Mouse (Mus musculus) limb, embryonic 15.5 days (tissue): ENCODE data around the gene Adam22. TPM values are rescaled to one million over a fixed set of nuclear protein-coding genes. Genes with fewer than 3 reads are reported as not detected.
"Not testable (repeated sequence)": the region's sequence is repeated elsewhere in the genome, so short reads cannot be mapped to it uniquely, and the experiment has no call there.

ENCODE experiments used
- ATAC-seq: fragments of 200-750 bp; cut with Nextera tagmentation; 2 replicates; pipeline ENCODE4 v1.8.0; 2017; ENCODE audit warnings: low read depth, moderate TSS enrichment; ENCODE audit not compliant: insufficient number of reproducible peaks, low FRiP score, low TSS enrichment
- H3K27ac ChIP-seq: fragments of 300-500 bp; sonication (generic); 2 replicates; pipeline ENCODE4 v1.5.1; 2015; ENCODE audit warnings: moderate library complexity, mild to moderate bottlenecking, inconsistent platforms
- H3K27me3 ChIP-seq: fragments of 300-500 bp; sonication (generic); 2 replicates; pipeline ENCODE4 v1.6.1; 2015; ENCODE audit warnings: inconsistent platforms
- H3K36me3 ChIP-seq: fragments of 300-500 bp; sonication (generic); 2 replicates; pipeline ENCODE4 v1.6.1; 2015; ENCODE audit warnings: inconsistent platforms
- H3K4me1 ChIP-seq: fragments of 300-500 bp; sonication (generic); 2 replicates; pipeline ENCODE4 v1.6.1; 2015; ENCODE audit warnings: inconsistent platforms
- H3K4me2 ChIP-seq: fragments of 300-500 bp; sonication (generic); 2 replicates; pipeline ENCODE4 v1.6.1; 2015; ENCODE audit warnings: mild to moderate bottlenecking, inconsistent platforms
- H3K4me3 ChIP-seq: fragments of 300-500 bp; sonication (generic); 2 replicates; pipeline ENCODE4 v1.5.1; 2015; ENCODE audit warnings: mild to moderate bottlenecking, inconsistent platforms
- H3K9ac ChIP-seq: fragments of 300-500 bp; sonication (generic); 2 replicates; pipeline ENCODE4 v1.6.1; 2015; ENCODE audit warnings: inconsistent platforms
- H3K9me3 ChIP-seq: fragments of 300-500 bp; sonication (generic); 2 replicates; pipeline ENCODE4 v1.6.1; 2016; ENCODE audit warnings: inconsistent platforms
- WGBS: fragments of 180-500 bp; shearing (Covaris S2); methylation state at CpG from one replicate; pipeline ENCODE4 v1.1.7; 2015; 5-methylcytosine and 5-hydroxymethylcytosine counted together
- polyA plus RNA-seq: library from polyadenylated mRNA; unstranded; fragments of >200 nt; fragmentation: Nextera tagmentation; extraction: Ambion mirVana; gene quantifications from 2 replicates; pipeline ENCODE4 v1.2.1, GENCODE M21; 2015

Adam22 gene
- polyA plus RNA-seq, 1 experiment from 2014 or later = 13.1 TPM

DNA sequence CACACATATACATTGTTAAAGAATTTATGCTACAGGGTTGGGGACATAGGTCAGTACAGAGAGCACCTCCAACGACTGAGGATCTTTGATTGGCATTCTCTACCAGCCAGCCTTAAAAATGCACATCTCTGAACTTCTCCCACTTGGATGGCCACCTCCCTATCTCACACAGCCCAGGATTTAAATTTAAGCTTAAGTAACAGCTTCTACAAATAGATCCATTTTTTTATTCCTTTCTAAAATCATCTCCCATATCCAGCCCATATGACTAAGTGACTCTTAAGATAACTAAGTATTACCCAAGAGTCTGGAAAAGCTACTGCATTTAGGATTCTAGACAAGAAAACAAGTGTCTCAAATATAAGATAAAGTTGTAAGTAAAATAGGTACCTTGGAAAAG, 140.9 kb downstream of the Adam22 start:
- H3K36me3 ChIP-seq = no peaks in the 10 kb centered on the region
- no peak for ATAC-seq
- H3K27ac ChIP-seq = no peak overlapping the region
- H3K9ac ChIP-seq = no peak overlapping the region
- WGBS = 78% methylated on average over 1 of the region's 1 CpGs
- H3K9me3 ChIP-seq = no peaks in the 10 kb centered on the region
- H3K4me3 ChIP-seq = no peak overlapping the region
- H3K27me3 ChIP-seq = no peaks in the 10 kb centered on the region
- no peak overlapping the region for H3K4me2 ChIP-seq
- no peaks in the 10 kb centered on the region; the same call in 1 of the 2 replicates for H3K4me1 ChIP-seq

DNA sequence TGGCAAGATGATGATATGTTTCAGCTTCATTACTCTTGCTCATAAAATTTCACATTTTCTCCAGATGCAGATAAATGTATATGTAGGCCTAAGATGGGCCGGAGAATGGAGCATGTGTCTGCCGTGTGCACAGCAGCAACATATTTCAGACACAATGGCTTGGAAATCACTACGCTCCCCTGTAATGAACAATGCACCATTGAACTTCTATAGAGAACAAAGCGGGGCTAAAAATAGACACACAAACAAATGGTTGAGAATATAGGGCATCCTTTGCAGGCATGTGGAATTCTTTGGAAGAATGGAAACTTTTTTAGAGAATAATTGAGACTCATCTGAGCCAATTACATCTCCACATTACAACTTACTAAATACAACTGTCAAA, 143.6 kb downstream of the Adam22 start:
- H3K9ac ChIP-seq = no peak overlapping the region
- H3K9me3 ChIP-seq = no peaks in the 10 kb centered on the region
- H3K27ac ChIP-seq = no peak overlapping the region
- H3K4me3 ChIP-seq = no peak overlapping the region
- ATAC-seq = no peak
- 53% methylated on average over 4 of the region's 4 CpGs for WGBS
- H3K36me3 ChIP-seq = no peaks in the 10 kb centered on the region
- no peaks in the 10 kb centered on the region; the same call in 1 of the 2 replicates for H3K4me1 ChIP-seq
- H3K4me2 ChIP-seq = no peak overlapping the region
- no peaks in the 10 kb centered on the region for H3K27me3 ChIP-seq

DNA sequence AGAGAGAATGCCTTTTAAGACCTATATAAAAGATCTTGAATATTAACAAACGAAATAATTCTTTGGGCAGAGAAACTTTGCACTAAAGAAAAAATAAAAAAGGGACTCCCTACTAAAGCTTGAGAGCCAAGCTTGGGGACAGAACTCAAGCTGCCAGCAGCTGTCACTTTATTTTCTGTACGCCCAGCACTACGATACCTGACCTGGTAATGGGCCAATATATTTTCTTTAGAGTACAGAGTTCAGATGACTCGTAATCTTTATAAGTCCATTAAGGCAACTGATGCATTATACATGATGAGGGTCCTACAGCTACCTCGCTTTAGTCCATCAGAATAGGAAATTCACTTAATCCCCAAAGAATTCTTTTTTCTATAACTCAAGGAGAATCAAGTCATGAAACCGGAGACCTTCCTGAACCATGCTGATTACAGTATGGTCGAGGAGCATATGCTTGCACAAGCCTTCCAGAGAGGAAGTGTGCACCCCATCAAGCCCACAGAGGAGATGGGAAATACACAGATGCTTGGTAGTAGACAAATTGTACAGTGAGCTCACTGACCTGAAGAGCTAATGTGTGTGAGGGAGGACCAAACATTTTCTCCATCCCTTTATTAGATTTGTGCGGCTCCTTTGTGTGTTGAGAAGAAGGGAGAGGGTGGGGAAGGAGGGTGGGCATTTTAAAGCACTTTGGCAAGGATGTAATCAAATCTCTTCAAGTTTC, 144.2 kb downstream of the Adam22 start:
- Histone ChIP-seq H3K4me1 (no peaks in the 10 kb centered on the region; the same call in 1 of the 2 replicates), H3K27me3 (no peaks in the 10 kb centered on the region), H3K27ac (no peak overlapping the region; the same call in 1 of the 2 replicates), H3K9ac (no peak overlapping the region), H3K36me3 (no peaks in the 10 kb centered on the region), H3K4me3 (no peak overlapping the region), H3K9me3 (no peaks in the 10 kb centered on the region), H3K4me2 (no peak overlapping the region)
- ATAC-seq = no peak; the same call in 1 of the 2 replicates
- WGBS = 53% methylated on average over 8 of the region's 8 CpGs

DNA sequence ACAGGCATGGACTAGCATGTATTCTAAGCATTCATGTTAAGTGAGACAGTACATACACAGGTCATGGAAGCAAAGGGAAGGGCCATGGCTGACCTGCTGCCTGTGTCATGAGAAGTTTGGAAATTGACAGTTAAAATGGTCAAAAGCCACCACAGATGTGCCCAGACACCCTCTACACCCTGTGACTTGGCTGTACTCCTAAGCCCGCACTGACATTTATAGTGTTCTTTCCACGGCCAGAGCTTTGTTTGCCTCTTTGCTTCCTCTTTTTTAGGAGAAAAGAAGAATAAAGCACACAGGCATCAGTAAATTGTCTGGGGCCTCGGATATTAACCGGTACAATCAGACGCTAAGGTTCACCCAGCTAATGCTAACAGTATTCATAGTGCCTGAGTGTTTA, 146.3 kb downstream of the Adam22 start:
- Histone ChIP-seq H3K4me1 (no peaks in the 10 kb centered on the region; the same call in 1 of the 2 replicates), H3K4me2 (no peak overlapping the region), H3K36me3 (no peaks in the 10 kb centered on the region), H3K27me3 (no peaks in the 10 kb centered on the region), H3K9ac (no peak overlapping the region), H3K4me3 (no peak overlapping the region), H3K27ac (no peak overlapping the region), H3K9me3 (no peaks in the 10 kb centered on the region)
- ATAC-seq = no peak
- WGBS = 79% methylated on average over 5 of the region's 5 CpGs

DNA sequence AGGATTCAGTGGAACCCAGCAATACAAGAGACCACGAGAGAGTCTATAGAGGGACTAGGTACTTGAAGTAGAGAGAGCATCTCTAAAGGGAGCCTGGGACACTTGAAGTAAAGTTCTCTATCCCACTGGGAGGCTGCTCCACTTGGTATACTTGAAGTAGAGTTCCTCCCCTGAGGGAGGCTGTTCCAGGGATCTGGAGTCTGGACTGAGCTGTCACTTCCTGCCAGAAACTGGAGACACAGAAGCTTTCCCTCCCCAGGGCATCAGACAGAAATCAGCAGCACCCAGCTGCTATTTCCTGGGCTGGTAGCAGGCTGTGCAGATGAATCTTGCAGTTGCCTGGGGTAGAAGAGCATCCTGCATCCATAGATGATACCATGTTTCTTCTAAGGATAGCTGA, 152.1 kb downstream of the Adam22 start:
- H3K4me1 ChIP-seq = no peaks in the 10 kb centered on the region
- no peak overlapping the region for H3K4me2 ChIP-seq
- H3K9ac ChIP-seq = no peak overlapping the region
- no peaks in the 10 kb centered on the region for H3K9me3 ChIP-seq
- no peak overlapping the region for H3K4me3 ChIP-seq
- no peaks in the 10 kb centered on the region for H3K27me3 ChIP-seq
- 74% methylated on average over 1 of the region's 1 CpGs for WGBS
- no peak overlapping the region for H3K27ac ChIP-seq
- ATAC-seq = no peak
- H3K36me3 ChIP-seq = no peaks in the 10 kb centered on the region

DNA sequence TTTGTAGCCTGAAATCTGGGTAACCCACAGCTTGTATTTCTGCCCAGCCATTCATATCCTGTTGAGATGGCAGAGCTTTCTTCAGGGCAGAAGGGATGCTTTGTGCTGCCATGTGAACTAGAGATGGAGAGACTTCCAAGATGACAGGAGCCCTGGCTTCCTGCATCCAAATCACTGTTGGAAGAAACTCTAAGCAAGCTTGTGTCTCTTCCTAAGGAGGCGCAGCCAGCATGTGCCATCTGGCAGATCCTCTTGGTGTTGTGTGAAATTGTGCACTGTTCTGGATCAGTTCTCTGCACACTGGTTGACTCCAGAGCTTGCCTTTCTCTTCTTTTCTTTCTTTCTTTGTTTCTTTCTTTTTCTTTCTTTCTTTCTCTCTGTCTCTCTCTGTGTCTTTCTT, 183.0 kb downstream of the Adam22 start:
- 79% methylated on average over 1 of the region's 1 CpGs for WGBS
- H3K4me2 ChIP-seq, H3K4me3 ChIP-seq, H3K36me3 ChIP-seq, H3K9ac ChIP-seq, H3K27me3 ChIP-seq, H3K4me1 ChIP-seq, H3K27ac ChIP-seq, ATAC-seq, H3K9me3 ChIP-seq: not testable (repeated sequence)

DNA sequence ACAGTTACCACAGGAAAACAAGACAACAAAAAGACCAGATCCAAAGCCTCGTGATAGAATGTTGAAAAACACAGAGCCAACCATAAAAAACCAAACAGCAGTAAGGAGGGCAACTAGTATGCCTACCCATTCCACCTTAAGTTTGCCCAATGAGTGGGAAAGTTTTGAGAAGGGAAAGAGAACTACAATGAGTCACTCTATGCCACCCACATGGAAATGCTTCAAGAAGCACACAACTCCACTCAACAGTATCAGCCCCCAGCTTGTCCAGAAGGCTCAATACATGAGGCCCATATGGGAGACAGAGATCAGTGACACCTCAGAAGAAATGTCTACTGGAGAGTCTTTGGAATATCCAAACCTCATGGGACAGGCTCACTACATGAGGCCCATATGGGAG, 187.3 kb downstream of the Adam22 start:
- Histone ChIP-seq H3K27me3 (no peaks in the 10 kb centered on the region), H3K4me2 (no peak overlapping the region), H3K9ac (no peak overlapping the region), H3K4me3 (no peak overlapping the region), H3K36me3 (no peaks in the 10 kb centered on the region), H3K27ac (no peak overlapping the region), H3K9me3 (no peaks in the 10 kb centered on the region), H3K4me1 (no peaks in the 10 kb centered on the region)
- WGBS = 93% methylated on average over 1 of the region's 1 CpGs
- no peak for ATAC-seq

DNA sequence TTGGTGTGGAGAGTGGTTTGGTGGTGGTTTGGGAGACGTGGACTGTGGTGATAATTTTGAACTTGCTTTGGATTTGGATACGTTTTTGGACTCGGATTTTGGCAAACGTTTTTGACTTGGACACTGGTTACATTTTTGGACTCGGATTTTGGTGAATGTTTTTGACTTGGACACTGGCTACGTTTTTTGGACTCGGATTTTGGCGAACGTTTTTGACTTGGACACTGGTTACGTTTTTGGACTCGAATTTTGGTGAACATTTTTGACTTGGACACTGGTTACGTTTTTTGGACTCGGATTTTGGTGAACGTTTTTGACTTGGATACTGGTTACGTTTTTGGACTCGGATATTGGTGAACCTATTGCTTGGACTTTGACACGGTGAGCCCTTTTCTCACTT, 189.8 kb downstream of the Adam22 start:
- H3K27ac ChIP-seq = no peak overlapping the region
- H3K9me3 ChIP-seq = no peaks in the 10 kb centered on the region
- no peak overlapping the region for H3K9ac ChIP-seq
- ATAC-seq = no peak
- H3K36me3 ChIP-seq = no peaks in the 10 kb centered on the region
- no peaks in the 10 kb centered on the region for H3K4me1 ChIP-seq
- no peaks in the 10 kb centered on the region for H3K27me3 ChIP-seq
- 88% methylated on average over 17 of the region's 17 CpGs for WGBS
- H3K4me3 ChIP-seq = no peak overlapping the region
- no peak overlapping the region for H3K4me2 ChIP-seq

DNA sequence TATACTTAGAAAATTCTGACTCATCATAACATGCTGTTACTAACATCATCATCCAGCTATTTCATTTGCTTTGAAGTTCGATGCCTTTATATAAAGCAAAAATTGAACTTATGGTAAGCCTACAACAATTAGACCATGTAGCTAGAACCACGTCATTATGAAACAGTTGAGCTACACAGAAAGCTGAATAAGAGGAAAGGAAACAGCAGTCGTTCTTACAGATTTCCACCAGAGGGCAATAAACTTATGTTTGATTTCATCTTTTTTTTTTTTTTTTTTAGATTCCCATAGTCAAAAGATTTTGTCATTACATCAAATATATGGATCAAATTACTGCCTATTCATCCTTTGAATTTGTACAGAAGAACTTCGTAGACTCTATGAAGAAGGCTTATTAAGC, 203.2 kb downstream of the Adam22 start:
- Histone ChIP-seq H3K27me3 (no peaks in the 10 kb centered on the region), H3K9me3 (no peaks in the 10 kb centered on the region), H3K4me2 (no peak overlapping the region), H3K36me3 (no peaks in the 10 kb centered on the region), H3K4me3 (no peak overlapping the region), H3K27ac (no peak overlapping the region), H3K4me1 (no peaks in the 10 kb centered on the region), H3K9ac (no peak overlapping the region)
- 41% methylated on average over 4 of the region's 4 CpGs for WGBS
- ATAC-seq = no peak

DNA sequence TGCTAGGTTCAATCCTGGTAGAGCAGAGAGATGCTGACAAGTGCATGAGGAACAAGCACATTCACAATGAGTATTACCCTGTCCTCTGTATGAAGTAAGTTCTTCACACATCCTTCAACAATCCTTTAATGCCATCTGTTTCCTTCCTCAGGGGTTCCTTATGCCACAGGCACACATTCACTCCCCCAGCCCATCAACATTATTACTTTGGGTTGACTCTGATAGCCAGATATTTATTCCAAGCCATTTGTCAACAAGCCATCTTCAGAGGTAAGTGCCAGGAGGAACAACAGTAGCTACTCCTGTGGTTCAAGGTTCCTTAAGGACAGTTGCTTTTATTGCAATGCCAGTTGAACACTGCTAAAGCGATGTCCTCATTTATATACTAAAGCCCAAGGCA, 216.3 kb downstream of the Adam22 start:
- ATAC-seq = no peak
- H3K4me2 ChIP-seq = no peak overlapping the region
- H3K27ac ChIP-seq = no peak overlapping the region
- H3K9ac ChIP-seq = no peak overlapping the region
- no peaks in the 10 kb centered on the region for H3K36me3 ChIP-seq
- 89% methylated on average over 1 of the region's 1 CpGs for WGBS
- no peaks in the 10 kb centered on the region for H3K4me1 ChIP-seq
- no peaks in the 10 kb centered on the region for H3K9me3 ChIP-seq
- no peak overlapping the region for H3K4me3 ChIP-seq
- no peaks in the 10 kb centered on the region for H3K27me3 ChIP-seq

DNA sequence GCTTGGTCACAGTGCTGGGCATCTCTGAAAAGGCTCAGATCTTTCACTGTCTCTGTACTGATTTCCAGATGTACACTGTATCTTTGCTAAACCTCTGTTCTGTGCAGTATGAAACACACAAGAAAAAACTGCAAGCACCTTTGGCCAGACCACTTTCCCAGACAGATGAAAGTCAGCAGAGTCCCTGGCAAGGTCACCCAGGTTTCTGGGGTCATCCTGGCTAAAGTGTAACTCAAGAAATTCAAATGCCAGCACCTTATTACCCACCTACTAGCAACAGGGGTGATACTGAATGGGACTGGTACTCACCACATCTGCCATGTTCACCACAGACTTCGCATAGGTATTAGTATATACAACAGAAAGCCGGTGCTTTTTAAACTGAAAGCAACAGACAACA, 221.8 kb downstream of the Adam22 start:
- WGBS = 92% methylated on average over 2 of the region's 2 CpGs
- no peaks in the 10 kb centered on the region for H3K27me3 ChIP-seq
- H3K27ac ChIP-seq = no peak overlapping the region
- no peaks in the 10 kb centered on the region for H3K4me1 ChIP-seq
- H3K36me3 ChIP-seq = no peaks in the 10 kb centered on the region
- H3K9me3 ChIP-seq = no peaks in the 10 kb centered on the region
- no peak overlapping the region for H3K4me2 ChIP-seq
- no peak for ATAC-seq
- H3K9ac ChIP-seq = no peak overlapping the region
- no peak overlapping the region for H3K4me3 ChIP-seq

DNA sequence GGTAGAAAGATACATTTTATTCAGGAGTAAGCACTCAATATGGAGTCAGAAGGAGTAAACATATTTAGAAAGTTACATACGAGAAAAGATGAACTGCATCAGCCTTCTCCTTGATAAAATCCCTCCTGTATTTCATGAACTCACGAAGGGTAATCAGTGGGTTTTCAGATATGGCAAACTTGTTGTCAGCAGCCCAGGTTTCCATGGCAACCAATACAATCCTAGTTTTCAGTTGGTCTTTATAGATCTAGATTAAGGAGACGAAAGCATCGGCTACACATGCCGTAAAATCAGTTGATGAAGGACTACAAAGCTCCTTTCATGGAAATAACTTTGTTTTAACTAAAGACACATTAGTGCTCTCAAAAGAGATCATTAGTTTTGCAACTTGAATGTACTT, 222.5 kb downstream of the Adam22 start:
- no peaks in the 10 kb centered on the region for H3K4me1 ChIP-seq
- no peak overlapping the region for H3K4me2 ChIP-seq
- WGBS = 51% methylated on average over 5 of the region's 5 CpGs
- no peak overlapping the region for H3K4me3 ChIP-seq
- no peak overlapping the region for H3K27ac ChIP-seq
- H3K9me3 ChIP-seq = no peaks in the 10 kb centered on the region
- H3K9ac ChIP-seq = no peak overlapping the region
- H3K27me3 ChIP-seq = no peaks in the 10 kb centered on the region
- no peak for ATAC-seq
- H3K36me3 ChIP-seq = no peaks in the 10 kb centered on the region

DNA sequence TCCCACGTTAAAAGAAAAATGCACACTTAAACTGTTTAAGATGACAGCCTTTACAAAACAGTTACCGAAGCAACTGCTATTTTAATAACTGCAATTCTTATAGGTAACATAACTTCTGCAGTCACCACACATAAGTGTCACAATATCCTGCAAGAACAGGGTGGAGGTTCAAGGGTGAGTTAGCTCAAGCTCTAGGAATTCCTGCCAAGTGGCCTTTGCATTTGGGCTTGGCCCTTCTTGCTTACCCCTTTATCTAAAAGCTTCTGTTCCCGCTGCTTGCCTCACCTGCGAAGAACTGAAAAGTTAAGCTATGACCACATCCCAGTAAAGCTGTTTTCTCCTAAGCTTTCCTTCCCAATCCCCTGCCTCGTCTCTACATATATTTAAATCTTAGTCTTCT, 235.4 kb downstream of the Adam22 start:
- no peak overlapping the region for H3K4me3 ChIP-seq
- no peaks in the 10 kb centered on the region for H3K9me3 ChIP-seq
- H3K9ac ChIP-seq = no peak overlapping the region
- no peaks in the 10 kb centered on the region for H3K27me3 ChIP-seq
- 73% methylated on average over 5 of the region's 5 CpGs for WGBS
- H3K27ac ChIP-seq = no peak overlapping the region
- H3K4me1 ChIP-seq = no peaks in the 10 kb centered on the region
- no peak overlapping the region for H3K4me2 ChIP-seq
- no peak for ATAC-seq
- H3K36me3 ChIP-seq = no peaks in the 10 kb centered on the region
